Mouse (Mus musculus) layer of hippocampus, postnatal 14 days (tissue): Measurements from ENCODE around the gene Rab13. TPM values are rescaled to one million over a fixed set of nuclear protein-coding genes. Genes with fewer than 3 reads are reported as not detected.
"Not testable (repeated sequence)": the region's sequence is repeated elsewhere in the genome, so short reads cannot be mapped to it uniquely, and the experiment has no call there.

Experiments
- DNase-seq, 2 experiments: peaks; one replicate each; pipeline ENCODE4 v3.0.0; 2021 to 2022; ENCODE audit warnings: low spot score in 2 of 2, mixed read lengths in 1 of 2
- total RNA-seq, 2 experiments: library from RNA; stranded (reverse); gene quantifications; 2 replicates each; pipeline ENCODE4 v1.2.3; 2021

The Rab13 gene
- total RNA-seq, 2 experiments from 2014 or later: 8.1 to 10.9 TPM

GRCm38 (mm10) chr3:90222941-90223340 lies 9.4 kb downstream of the Rab13 start:
- DNase-seq: no peak

- DNase-seq: no peak
Observed at GRCm38 (mm10) chr3:90224331-90224730, 10.8 kb downstream of the Rab13 start.

- no peak for DNase-seq
Observed at GRCm38 (mm10) chr3:90231075-90231474, 17.6 kb downstream of the Rab13 start.

- peak; percentile 91 to 97 for DNase-seq
Observed at GRCm38 (mm10) chr3:90231507-90232333, 18.2 kb downstream of the Rab13 start, which contains the start of gene Jtb. TSS of gene Jtb (plus strand) at chr3:90231597.

- DNase-seq: no peak
Observed at GRCm38 (mm10) chr3:90241251-90241650, 27.8 kb downstream of the Rab13 start.

GRCm38 (mm10) chr3:90241669-90242358 lies 28.3 kb downstream of the Rab13 start:
- DNase-seq: no peak

- no peak for DNase-seq
Observed at GRCm38 (mm10) chr3:90242984-90243775, 29.7 kb downstream of the Rab13 start, which contains the start of gene Creb3l4. TSS of gene Creb3l4 (minus strand) at chr3:90243512.

GRCm38 (mm10) chr3:90245406-90245805 lies 31.9 kb downstream of the Rab13 start:
- DNase-seq: no peak

GRCm38 (mm10) chr3:90247630-90247959 lies 34.1 kb downstream of the Rab13 start:
- no peak for DNase-seq

- DNase-seq: peak; percentile 89 to 96
Observed at GRCm38 (mm10) chr3:90247960-90248745, 34.7 kb downstream of the Rab13 start, which contains the start of gene Slc39a1. TSS of gene Slc39a1 (plus strand) at chr3:90248172.

GRCm38 (mm10) chr3:90248746-90249100 lies 35.2 kb downstream of the Rab13 start:
- no peak for DNase-seq

GRCm38 (mm10) chr3:90250791-90251190 lies 37.3 kb downstream of the Rab13 start:
- DNase-seq: no peak

- DNase-seq: not testable (repeated sequence)
Observed at GRCm38 (mm10) chr3:90251731-90252226, 38.3 kb downstream of the Rab13 start.

GRCm38 (mm10) chr3:90252659-90253058 lies 39.2 kb downstream of the Rab13 start:
- not testable (repeated sequence) for DNase-seq

- not testable (repeated sequence) for DNase-seq
Observed at GRCm38 (mm10) chr3:90253174-90253573, 39.7 kb downstream of the Rab13 start.

- DNase-seq: peak; percentile 92 to 98
Observed at GRCm38 (mm10) chr3:90253653-90254418, 40.3 kb downstream of the Rab13 start, which contains the start of gene Crtc2. TSS of gene Crtc2 (plus strand) at chr3:90254163.

- no peak for DNase-seq
Observed at GRCm38 (mm10) chr3:90254419-90255193, 41.1 kb downstream of the Rab13 start.

- no peak for DNase-seq
Observed at GRCm38 (mm10) chr3:90255194-90255565, 41.7 kb downstream of the Rab13 start.

GRCm38 (mm10) chr3:90255784-90256353 lies 42.4 kb downstream of the Rab13 start:
- DNase-seq: no peak
